Mouse (Mus musculus): ENCODE results near the gene Mtfr1l. TPM values are rescaled to one million over a fixed set of nuclear protein-coding genes. Genes with fewer than 3 reads are reported as not detected.

The Mtfr1l gene
- total RNA-seq (2014; fragmentation: Nextera tagmentation): 64.6 and 67.4 TPM in 2 replicates
- total RNA-seq (2017): 52.0 and 54.8 TPM in 2 replicates

DNA sequence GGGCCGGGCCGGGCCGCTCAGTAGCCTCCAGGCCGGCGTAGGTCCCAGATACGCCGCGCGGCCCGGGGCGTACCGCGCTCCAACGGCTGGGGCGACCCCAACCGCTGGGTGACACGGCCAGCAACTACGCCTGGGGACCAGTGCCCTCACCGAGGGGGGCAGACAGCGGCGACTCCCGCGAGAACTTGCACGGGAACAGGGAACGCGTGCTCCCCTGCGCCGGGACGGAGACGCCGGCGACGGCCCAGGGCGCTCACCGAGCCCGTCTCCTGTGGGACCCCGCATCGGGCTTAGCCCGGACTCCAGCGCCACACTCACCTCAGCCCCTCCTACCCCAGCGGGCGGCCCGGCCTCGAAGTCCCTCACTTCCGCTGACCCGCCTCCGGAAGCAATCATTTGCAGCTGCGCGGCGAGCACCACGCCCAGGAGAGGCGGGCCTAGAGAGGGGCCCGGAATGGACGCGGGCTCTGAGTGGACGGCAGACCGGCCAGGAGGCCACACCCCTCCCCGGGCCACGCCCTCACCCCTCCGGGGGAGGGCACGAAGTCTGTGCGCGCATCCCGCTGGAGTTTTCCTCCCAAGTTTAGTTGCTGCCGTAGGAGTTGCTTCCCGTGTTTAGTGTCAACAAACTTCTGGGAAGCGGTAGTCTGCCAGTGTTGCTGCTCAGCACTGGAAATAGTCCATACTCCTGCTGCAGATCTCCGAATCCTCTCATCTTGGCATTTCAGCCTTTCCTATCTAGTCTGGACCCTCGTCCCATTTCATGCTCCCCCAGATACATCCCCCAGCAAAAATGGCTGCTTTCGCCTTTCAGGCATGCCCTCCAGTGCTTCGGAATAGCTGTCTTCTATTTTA, at the start of gene Mtfr1l:
Gene Mtfr1l, minus strand, starts transcription at position 456 of the 855 bp plus-strand sequence.
- ATAC-seq (replicated peaks; ENCODE audit: poor library complexity, severe bottlenecking): peak; percentile 94

GRCm38 (mm10) chr4:134583513-134583912, 48.3 kb upstream of the Mtfr1l start:
- peak; percentile 47; the same call in 1 of the 2 replicates for ATAC-seq (replicated peaks; ENCODE audit: poor library complexity, severe bottlenecking)

DNA sequence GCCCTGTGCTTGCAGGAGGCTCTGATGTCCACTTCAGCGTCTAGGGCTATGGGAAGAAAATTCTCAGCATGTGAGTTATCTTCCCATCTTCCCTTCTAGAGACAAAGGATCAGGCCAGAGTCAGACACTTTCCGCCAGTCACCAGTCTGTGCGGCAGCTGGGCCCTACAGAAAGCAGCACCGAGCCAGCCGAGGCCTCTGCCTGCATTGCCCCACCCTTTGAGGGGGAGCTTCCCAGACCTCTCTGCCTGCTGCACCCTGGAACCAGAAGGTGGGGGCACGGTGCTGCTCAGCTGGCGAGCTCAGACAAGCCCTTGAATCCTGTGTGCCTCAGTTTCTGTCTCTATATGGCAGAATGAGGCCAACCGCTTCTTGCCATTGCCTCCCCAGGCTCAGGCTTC, 46.2 kb upstream of the Mtfr1l start:
- ATAC-seq (replicated peaks; ENCODE audit: poor library complexity, severe bottlenecking): no peak

DNA sequence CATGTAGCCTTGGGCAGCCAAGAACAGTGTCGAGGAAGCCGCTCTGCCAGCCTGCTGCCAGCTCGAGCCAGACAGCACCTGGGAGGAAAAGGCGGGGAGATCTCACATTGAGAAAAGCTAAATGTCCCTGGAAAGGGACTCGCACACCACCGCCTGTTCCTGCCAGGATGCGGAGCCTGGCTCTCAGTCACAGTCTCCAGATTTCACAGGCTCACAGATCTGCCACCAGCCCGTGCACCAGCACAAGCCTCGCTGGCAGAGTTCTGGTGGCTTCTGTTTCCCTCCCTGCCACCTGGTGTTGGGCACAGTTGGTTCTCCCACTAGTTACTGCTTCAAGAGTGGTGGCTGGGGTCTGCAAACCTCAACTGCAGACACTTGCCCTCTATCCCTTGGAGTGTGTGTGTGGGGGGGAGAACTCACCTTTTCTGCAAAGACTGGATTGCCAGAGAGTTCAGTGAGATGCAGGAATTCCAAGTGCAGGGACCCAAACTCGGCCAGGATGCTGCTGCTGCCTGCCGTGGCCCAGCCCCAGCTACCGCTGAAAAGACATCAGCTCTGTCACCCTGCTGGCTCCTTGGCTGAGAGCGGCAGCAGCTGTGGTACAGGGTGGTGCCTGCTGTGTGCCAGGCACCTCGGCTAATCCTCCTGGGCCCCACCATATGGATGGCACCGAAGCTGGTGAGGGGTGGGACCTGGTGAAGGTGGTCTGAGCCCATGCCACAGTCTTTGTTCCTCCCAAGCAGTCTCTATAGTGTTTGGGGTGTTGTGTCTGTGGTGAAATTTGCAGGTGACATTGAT, 45.4 kb upstream of the Mtfr1l start:
- no peak for ATAC-seq (replicated peaks; ENCODE audit: poor library complexity, severe bottlenecking)

DNA sequence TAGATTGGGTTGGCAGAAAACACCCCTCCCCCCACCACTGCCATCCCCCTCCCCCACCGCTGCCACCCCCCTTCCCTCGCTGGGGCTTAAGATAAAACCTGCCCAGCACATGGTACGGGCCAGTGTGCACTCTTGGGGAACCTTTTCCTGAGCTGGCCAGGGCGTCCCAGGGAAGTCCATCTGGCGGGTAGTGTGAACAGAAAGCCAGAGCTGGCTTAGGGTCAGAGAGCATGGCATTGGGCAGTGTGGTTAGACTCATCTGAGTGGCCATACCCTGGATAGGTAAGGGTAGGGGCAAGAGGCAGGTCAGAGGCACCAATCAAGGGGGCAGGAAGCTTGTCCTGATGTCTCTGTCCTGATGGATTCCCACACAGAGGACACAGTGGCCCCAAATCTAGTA, 44.4 kb upstream of the Mtfr1l start:
- ATAC-seq (replicated peaks; ENCODE audit: poor library complexity, severe bottlenecking): no peak

- no peak for ATAC-seq (replicated peaks; ENCODE audit: poor library complexity, severe bottlenecking)
Measured at GRCm38 (mm10) chr4:134579212-134579611, 44.0 kb upstream of the Mtfr1l start.

DNA sequence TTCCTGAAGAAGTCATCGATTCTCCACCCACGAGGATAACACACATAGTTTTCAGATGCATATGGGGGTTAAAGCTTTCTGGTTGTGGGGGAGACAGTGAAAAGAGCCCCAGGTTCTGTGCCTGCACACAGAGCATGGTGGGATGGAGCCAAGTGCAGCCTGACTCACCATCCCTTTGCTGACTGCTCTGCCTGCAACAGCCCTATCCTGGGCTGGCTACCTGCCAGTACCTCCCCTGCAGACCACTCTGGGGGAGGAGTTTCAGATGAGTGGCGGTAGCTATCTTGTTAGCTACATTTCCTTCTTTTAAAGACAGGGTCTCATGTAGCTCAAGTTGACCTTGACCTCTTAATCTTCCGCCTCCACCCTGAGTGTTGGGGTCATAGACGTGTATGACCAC, 43.2 kb upstream of the Mtfr1l start:
- ATAC-seq (replicated peaks; ENCODE audit: poor library complexity, severe bottlenecking): no peak

GRCm38 (mm10) chr4:134577281-134577680, 42.1 kb upstream of the Mtfr1l start:
- ATAC-seq (replicated peaks; ENCODE audit: poor library complexity, severe bottlenecking): no peak

GRCm38 (mm10) chr4:134575486-134575885, 40.3 kb upstream of the Mtfr1l start:
- ATAC-seq (replicated peaks; ENCODE audit: poor library complexity, severe bottlenecking): no peak

DNA sequence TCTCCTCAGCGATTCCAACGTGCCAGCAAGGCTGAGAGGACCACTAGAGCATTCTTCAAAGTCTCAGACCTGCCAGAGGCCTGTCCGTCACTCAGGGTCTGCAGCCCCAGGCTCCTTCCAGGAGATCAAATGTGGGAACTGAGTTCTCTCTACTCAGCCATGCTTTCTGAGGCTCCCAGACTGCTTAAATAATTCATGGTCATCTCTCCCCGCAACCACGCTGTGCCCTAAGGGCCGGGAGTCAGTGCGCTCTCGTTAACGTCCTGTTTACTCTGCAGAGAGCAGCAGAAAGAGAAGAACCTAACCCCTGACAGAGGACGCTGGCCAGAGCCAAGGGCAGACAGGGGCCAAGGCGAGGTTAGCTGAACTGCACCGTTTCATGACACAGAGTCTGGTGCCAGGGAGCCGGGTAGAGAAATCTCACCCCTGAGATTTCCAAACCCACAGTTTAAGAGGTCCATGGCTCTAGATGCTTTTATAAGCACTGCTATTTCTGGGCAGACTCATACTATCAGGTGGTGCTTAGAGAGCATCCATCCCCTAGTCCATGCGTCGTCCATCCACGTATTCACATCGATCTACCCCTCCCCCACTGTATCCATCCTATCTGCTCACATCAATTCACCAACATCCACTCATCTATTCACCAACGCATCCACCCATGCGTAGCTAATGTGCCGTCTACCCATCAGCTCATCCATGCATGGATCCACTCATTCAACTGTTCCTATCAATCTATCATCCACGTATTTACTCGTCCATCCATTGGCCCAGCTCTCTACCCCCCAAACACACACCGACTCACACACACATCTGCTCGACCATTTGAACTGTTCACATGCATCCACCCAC, 37.5 kb upstream of the Mtfr1l start:
- no peak for ATAC-seq (replicated peaks; ENCODE audit: poor library complexity, severe bottlenecking)

DNA sequence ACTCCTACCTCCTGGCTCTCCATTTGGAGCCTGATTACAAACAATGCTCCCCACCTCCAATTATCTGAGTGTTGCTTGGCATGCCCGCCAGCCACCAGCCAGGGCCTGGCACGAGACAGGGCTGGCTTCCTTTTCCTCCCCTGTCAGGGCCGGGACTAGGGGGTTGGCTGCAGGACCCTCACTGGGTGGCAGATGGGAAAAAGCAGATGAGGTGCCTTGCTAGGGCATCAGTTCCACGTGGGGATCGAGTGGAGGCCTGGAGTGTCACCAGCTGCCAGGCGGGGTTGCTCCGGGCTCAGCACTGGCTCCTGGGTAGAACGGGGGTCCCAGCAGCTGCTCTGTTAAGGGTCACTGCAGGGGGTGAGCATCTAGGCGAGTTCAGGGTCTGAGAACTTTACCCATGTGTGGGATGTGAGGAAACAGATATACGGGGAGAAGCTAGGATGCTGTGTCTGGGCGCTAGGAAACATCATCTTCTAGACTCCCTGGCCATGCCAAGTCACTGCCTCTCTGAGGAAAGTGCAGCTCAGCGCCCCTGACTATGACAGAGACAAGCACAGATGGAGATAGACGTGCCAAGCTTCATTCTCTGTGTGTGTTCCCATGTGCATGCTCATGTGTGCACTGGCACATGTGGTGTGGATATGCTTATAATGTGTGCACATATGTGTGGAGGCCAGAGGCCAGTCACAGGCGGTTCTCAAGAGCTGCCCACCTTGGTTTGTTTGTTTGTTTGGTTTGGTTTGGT, 35.7 kb upstream of the Mtfr1l start:
- no peak for ATAC-seq (replicated peaks; ENCODE audit: poor library complexity, severe bottlenecking)

DNA sequence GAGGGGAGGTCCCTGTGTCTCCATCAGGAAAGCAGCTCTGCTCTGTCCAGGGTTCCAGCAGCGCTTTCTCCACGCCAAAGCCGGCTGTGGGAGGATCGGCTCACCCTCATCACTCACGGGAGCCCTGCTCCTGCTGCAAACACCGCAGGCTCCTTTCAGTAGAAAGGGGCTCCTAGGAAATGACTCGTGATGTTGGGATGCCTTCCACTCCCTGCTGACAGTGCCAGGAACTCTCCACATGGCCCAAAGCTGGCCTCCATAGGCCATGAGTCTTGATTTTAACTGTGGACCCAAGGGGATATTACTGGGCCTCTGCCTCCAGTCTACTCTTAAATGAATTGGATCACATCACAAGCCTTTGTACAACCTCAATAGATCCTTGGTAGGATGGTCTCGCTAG, 34.6 kb upstream of the Mtfr1l start:
- ATAC-seq (replicated peaks; ENCODE audit: poor library complexity, severe bottlenecking): no peak

DNA sequence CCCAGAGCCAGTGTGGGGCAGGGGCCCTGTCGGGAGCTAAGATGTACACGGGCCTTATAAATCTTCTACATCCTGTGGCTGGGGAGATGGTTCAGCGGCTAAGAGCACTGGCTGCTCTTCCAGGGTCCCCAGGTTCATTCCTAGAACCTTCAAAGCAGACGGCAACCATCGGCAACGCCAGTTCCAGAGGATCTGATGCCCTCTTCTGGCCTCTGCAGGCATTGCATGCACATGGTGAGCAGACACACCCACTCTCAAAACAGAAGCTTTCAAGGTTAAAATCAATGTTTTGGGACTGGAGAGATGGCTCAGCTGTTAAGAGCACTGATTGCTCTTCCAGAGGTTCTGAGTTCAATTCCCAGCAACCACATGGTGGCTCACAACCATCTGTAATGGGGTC, 34.0 kb upstream of the Mtfr1l start:
- ATAC-seq (replicated peaks; ENCODE audit: poor library complexity, severe bottlenecking): no peak

GRCm38 (mm10) chr4:134567377-134568226, 32.4 kb upstream of the Mtfr1l start:
- ATAC-seq (replicated peaks; ENCODE audit: poor library complexity, severe bottlenecking): no peak

DNA sequence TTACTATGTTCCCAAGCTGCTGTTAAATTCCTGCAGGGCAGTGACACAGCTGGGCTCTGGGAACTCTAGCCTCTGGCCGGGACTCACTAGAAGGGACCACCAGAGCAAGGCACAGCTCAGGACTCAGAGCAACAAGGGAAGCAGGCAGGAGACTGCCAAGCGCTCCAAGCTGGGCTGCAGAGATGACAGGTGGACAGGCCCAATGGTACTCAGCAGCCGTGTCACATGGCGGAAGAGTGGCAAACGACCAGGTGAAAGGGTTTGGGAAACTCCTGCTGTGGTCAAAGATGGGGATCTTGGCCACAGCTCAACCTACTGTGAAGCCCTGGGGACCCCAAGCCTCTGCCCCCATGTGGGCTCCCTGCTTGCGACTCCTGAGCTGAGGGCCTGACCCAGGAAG, 28.9 kb upstream of the Mtfr1l start:
- no peak for ATAC-seq (replicated peaks; ENCODE audit: poor library complexity, severe bottlenecking)

- ATAC-seq (replicated peaks; ENCODE audit: poor library complexity, severe bottlenecking): no peak
Measured at GRCm38 (mm10) chr4:134563624-134564023, 28.4 kb upstream of the Mtfr1l start.

DNA sequence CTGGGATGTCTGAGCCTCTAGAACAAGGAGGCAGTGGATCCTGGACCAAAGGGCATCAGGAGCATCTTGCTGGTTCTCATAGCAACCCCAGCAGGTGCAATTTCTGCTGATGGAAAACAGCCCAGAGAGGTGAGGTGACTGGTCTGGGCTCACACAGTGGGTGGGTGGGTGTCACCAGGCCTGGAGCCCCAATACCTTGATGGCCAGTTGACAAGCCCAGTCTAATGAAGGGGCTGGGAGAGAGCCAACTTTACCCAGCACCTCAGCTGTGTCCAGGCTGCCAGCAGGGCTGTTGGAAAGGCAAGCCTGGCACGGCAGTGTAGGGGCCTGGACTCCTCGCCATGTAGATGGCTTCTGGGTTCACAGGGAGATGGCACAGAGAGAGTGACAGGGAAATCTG, 26.8 kb upstream of the Mtfr1l start:
- no peak for ATAC-seq (replicated peaks; ENCODE audit: poor library complexity, severe bottlenecking)

GRCm38 (mm10) chr4:134560699-134561098, 25.5 kb upstream of the Mtfr1l start:
- no peak for ATAC-seq (replicated peaks; ENCODE audit: poor library complexity, severe bottlenecking)

DNA sequence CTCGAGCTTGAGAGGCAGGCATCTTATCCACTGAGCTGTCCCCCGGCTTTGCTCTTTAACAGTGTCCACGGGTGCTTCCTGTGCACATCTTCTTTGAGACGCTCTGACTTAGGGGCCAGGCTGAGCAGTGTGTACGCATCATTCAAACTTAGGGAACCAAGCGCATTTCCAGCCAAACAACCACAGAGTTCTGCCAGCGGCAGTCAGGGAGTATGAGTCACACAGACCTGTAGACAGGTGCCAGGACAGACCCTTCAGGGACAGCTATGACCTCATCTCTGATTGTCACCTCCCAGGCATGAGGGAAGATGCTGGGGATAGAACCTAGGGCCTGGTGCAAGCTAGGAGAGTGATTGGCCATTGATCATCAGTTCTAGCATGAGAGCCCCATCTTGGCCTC, 24.0 kb upstream of the Mtfr1l start:
- peak; percentile 12 for ATAC-seq (replicated peaks; ENCODE audit: poor library complexity, severe bottlenecking)
